ENCODE assay signal across 8 mouse cellular contexts in the genomic region with DNA sequence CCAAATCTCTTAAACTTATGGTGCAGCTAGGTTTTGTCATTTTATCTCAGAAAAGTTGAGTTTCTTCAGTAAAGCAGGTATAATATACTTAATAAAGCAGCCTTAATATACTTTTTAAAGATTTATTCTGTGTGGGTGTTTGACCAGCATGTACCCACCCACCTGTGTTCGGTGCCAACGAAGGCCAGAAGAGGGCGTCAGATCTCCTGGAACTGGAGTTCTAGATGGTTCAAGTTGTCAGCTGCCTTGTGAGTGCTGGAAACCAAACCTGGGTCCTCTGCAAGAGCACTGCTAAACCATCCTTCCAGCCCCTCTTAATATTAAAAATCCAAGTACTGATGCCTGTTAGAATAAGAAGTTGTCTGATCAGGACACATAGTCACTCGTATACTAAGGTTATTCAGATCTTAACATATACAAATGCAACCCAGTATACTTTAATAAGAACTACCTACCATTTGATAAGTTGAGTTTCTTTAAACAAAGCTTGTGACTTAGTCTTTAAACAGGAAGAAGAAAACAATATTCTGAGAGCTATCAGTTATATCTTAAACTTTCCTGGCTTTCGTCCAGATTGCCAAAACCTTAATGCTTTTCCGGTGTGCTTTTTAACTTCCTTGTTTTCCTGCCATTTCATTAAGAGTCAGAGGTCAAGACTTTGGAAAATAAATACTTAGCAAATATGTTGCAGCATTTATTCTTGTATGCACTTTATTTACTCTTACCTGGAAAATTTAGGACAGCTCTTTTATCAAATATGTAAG. TPM values are rescaled to one million over a fixed set of nuclear protein-coding genes. Genes with fewer than 3 reads are reported as not detected.
DNase-seq lines count a peak whose midpoint lies in the region; ATAC-seq and TF ChIP-seq lines count a peak whose summit lies in the region.

No protein-coding gene starts in this region.

- H3K27me3 ChIP-seq in hindbrain, postnatal 0 days (ENCODE audit: insufficient read depth, low read length): no peaks in the 10 kb centered on the region
- H3K27me3 ChIP-seq in midbrain, embryonic 14.5 days (ENCODE audit: control insufficient read depth, insufficient read depth, low read length): no peaks in the 10 kb centered on the region

- 0 out of 2 replicates have a peak, but pooled peaks cover 5% of the 10 kb centered on the region for H3K9me3 ChIP-seq in hindbrain, postnatal 0 days (ENCODE audit: low read length)
- H3K9me3 ChIP-seq in midbrain, embryonic 14.5 days (ENCODE audit: control insufficient read depth, low read length): peaks cover 13% of the 10 kb centered on the region

- peak overlapping the region; percentile 97; the same call in 1 of the 2 replicates for H3K9ac ChIP-seq in hindbrain, postnatal 0 days (replicated peaks; ENCODE audit: low read length)
- H3K9ac ChIP-seq in midbrain, embryonic 14.5 days (replicated peaks; ENCODE audit: low read length): no peak overlapping the region

- ATAC-seq in CD4-positive, CD25-positive, alpha-beta regulatory T cell, adult 4 months: no peak
- ATAC-seq in hindbrain, postnatal 0 days: no peak
- no peak for ATAC-seq in midbrain, embryonic 14.5 days (ENCODE audit: low FRiP score, low TSS enrichment)

- peak overlapping the region; percentile 58 for H3K4me2 ChIP-seq in hindbrain, postnatal 0 days (ENCODE audit: low read depth, low read length)
- peak overlapping the region; percentile 59 for H3K4me2 ChIP-seq in midbrain, embryonic 14.5 days (ENCODE audit: low read length)

- H3K4me3 ChIP-seq in hindbrain, postnatal 0 days (ENCODE audit: low read length): peak overlapping the region; percentile 96
- 0 out of 2 replicates have a peak overlapping the region, but pooled peaks have one; percentile 98 for H3K4me3 ChIP-seq in midbrain, embryonic 14.5 days (replicated peaks; ENCODE audit: low read depth, low read length)

- DNase-seq in CD4-positive, CD25-positive, alpha-beta regulatory T cell, adult 2 months (ENCODE audit: low read depth, low spot score): peak; percentile 56
- peak; percentile 24 to 26 for DNase-seq in lung, adult 18-20 months
- no peak for DNase-seq in lung, postnatal 14 days
- DNase-seq in hindbrain, postnatal 0 days (ENCODE audit: low spot score): no peak
- no peak for DNase-seq in midbrain, embryonic 14.5 days
- no peak for DNase-seq in layer of hippocampus, adult 9-10 months (ENCODE audit: low spot score)
- no peak for DNase-seq in gastrocnemius, adult 18-20 months (ENCODE audit: low spot score)

- H3K27ac ChIP-seq in hindbrain, postnatal 0 days: no peak overlapping the region
- H3K27ac ChIP-seq in midbrain, embryonic 14.5 days (replicated peaks; ENCODE audit: low read depth, low read length): no peak overlapping the region

- TF ChIP-seq CTCF in hindbrain, postnatal 0 days (IDR thresholded peaks at IDR 0.05; ENCODE audit: low read depth): 0 out of 2 replicates have a peak, but pooled peaks have one; percentile 19

- no peaks in the 10 kb centered on the region for H3K4me1 ChIP-seq in hindbrain, postnatal 0 days (ENCODE audit: insufficient read depth, low read length)
- H3K4me1 ChIP-seq in midbrain, embryonic 14.5 days (ENCODE audit: control insufficient read depth, insufficient read depth, low read length): peaks cover 8% of the 10 kb centered on the region; the same call in 1 of the 2 replicates

- 92% methylated on average over 6 of the region's 6 CpGs for WGBS in hindbrain, postnatal 0 days
- WGBS in midbrain, embryonic 14.5 days: 95% methylated on average over 6 of the region's 6 CpGs

- H3K36me3 ChIP-seq in hindbrain, postnatal 0 days (ENCODE audit: insufficient read depth, low read length): peaks cover 7% of the 10 kb centered on the region; the same call in 1 of the 2 replicates
- H3K36me3 ChIP-seq in midbrain, embryonic 14.5 days (ENCODE audit: control insufficient read depth, insufficient read depth, low read length): peaks cover 16% of the 10 kb centered on the region

RNA-seq across cellular contexts. Expression of gene Klhl24, which starts 1.7 kb away (rescaled TPM):
- polyA plus RNA-seq in CD4-positive, CD25-positive, alpha-beta regulatory T cell, adult 4 months (2017; shearing (Covaris generic)): 10 to 100 TPM; 34.5 to 39.6 TPM
- 75.5 and 80.7 TPM in 2 replicates for total RNA-seq in hindbrain, postnatal 0 days (2014; rRNA removed)
- polyA plus RNA-seq in hindbrain, postnatal 0 days (2015; fragmentation: Nextera tagmentation; extraction: Ambion mirVana): 34.8 and 36.2 TPM in 2 replicates
- 55.8 and 71.3 TPM in 2 replicates for polyA plus RNA-seq in midbrain, embryonic 14.5 days (2014; fragmentation: Nextera tagmentation; extraction: Ambion mirVana)
- 100 to 1,000 TPM; 164 to 165 TPM for total RNA-seq in gastrocnemius, adult 18-20 months (2021)

RNA-seq across cellular contexts. Expression of gene Yeats2, which starts 41.8 kb away (rescaled TPM):
- polyA plus RNA-seq in CD4-positive, CD25-positive, alpha-beta regulatory T cell, adult 4 months (2017; shearing (Covaris generic)): 1 to 10 TPM; 6.0 to 8.4 TPM
- total RNA-seq in hindbrain, postnatal 0 days (2014; rRNA removed): 43.6 and 48.6 TPM in 2 replicates
- 11.1 and 11.4 TPM in 2 replicates for polyA plus RNA-seq in hindbrain, postnatal 0 days (2015; fragmentation: Nextera tagmentation; extraction: Ambion mirVana)
- polyA plus RNA-seq in midbrain, embryonic 14.5 days (2014; fragmentation: Nextera tagmentation; extraction: Ambion mirVana): 17.6 and 26.6 TPM in 2 replicates
- 1 to 10 TPM; 3.3 to 3.7 TPM for total RNA-seq in gastrocnemius, adult 18-20 months (2021)

Comparison
In these comparisons a context has a peak if more than half of its experiments do, and no peak if none do; other contexts are left out.
1. DNase-seq: peak in CD4-positive, CD25-positive, alpha-beta regulatory T cell, adult 2 months (single experiment) and lung, adult 18-20 months (2 of 2); none in lung, postnatal 14 days (single experiment), hindbrain, postnatal 0 days (single experiment), midbrain, embryonic 14.5 days (single experiment), layer of hippocampus, adult 9-10 months (single experiment) and gastrocnemius, adult 18-20 months (single experiment).